Mouse (Mus musculus) kidney, adult 9 months (tissue): ENCODE measurements at regions not wholly inside any gene's neighbourhood (a gene's known extent, or its start where the extent isn't known, plus 50 kb on each side); places are given as distances from the start of the nearest gene placed in this dataset.

Source experiments
- DNase-seq: peaks from one replicate; pipeline ENCODE4 v3.0.0; 2022

DNA sequence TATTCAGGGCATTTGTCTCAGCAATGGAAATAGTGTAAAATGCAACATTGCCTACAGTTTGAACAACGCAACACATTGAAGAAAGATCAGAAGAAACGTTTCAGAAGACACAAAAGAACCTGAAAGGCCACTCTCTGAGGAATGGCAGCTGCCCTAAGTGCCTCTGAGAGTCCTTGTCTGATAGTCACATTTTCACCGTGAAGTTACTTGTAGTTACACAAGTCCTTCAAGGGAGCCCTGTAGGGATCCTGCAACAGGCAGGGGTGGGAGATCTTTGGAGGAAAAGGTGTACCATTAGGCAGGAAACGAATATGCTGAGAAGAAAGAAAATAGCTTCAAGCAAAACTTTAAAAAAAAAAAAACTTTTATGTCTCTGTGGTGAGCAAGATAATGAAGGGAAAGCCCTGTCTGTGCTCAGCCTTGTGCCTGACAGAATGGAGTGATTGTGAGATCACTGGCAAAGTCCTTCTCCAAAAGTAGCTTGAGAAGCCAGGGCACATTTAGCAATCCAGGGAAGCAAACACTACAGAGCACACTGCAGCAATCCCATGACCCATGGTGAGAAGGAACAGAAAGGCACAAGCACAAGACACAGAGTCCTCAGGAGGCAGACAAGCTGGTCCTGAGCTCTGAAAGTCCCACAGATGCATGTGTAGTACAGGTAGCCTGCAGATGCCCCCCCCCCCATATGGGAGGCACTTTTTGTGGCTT lies 112.3 kb upstream of the Tnfaip3 start:
- DNase-seq: no peak

DNA sequence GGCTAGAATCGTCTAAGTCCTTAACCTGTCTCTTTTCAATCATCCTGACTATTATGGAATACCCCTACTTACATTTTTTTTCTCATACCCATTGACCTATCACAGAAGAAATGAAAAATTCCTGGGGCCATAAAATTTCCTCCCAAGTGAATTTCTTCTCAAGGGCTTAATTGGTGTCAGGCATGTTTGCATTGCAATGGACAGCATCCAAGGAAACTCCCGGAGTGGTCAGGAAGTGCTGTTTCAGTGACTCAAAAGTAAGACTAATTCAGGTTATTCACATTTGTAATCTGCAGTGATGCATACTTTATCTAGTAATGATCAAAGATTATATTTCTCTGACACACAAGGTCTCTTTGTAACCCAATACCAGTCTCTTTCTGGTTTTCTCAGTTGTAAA lies 111.5 kb upstream of the Tnfaip3 start:
- no peak for DNase-seq

DNA sequence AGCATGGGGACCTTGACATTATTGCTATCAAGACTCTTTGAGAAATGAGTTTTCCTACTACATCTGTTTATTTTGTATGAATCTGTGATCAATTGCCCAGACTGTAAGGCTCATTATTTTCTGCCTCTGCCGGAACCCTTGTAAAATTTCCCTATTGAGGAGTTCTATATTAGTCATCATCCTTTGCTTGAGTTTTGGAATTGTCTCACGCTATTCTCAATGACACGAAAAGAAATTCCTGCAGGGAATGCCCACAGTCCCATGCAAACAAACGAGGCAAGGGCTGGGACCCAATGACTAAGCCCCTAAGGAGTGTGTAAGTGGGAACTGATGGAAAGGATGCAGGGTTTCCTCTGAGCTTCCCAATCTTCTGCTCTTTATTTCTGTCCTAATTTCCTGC lies 111.0 kb upstream of the Tnfaip3 start:
- no peak for DNase-seq

DNA sequence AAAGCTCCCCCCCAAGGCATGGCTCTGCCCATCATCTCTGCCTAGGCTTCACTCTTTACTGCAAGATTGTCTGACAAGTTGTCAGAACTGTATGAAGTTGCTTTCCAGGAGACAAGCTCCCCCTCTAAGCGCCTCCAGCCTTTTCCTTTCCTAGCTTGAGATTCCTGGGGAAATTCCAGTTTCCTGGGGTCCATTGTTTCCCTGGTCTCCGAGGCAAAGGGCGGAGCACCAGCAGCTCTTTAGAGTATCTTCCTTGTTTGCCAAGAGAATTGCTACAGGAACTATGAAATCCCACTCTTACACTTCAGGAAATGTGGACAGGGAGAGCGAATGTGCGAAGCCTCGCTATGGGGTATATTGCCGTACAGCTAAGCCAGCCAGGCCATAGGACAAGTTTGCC lies 108.2 kb upstream of the Tnfaip3 start:
- peak; percentile 38 for DNase-seq

DNA sequence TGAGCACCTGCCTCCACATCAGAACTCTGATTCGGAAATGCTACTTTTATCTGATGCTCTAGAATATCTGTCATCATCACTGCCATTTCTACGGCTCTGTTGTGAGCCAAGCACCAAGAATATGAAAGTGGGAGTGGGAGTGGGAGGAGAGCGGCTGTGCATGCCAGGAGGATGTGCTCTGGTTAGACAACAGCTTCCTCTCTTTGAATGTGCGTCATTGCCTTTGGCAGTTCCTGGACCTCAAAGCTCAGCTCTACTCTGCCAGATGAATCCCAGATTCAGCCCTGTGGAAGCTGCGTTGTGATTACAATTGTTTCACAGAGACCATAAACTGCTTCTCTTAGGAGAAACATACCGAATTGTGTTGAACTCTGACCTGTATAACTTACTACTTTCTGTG lies 106.8 kb upstream of the Tnfaip3 start:
- peak; percentile 44 for DNase-seq

DNA sequence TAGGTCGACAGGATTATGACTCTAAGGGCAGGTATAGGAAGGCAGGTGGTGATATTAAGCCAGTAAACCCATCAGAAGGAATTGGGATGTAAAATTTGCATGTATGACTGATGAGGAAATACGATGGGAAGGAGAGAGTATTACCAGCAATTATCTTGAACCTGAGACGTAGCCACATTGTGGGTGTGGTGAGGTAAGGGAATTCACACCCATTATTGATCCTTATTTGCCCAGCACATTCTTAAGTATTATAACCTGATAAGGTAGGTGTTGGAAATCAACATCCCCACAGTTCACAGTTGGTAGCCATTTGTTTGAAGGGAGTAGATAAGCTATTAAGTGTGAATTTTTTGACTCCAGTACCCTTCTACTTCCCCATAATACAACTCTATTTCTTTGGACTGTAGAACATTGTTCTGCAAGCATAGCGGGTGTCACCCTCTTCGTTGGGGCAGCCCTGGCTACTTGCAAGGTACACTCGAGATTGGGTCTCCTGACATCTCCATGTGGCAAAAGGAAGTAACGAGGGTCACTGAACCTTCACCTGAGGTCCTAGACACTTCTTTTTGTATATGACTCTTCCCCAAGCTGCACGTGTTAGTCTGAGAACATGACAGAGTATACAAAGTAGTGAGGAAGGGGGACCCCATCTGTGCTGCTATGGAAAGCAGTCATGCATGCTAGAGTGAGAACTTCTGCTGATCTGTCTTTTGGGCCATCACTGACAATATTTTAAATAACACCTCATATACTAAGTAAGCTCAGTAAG lies 104.0 kb upstream of the Tnfaip3 start:
- DNase-seq: no peak

DNA sequence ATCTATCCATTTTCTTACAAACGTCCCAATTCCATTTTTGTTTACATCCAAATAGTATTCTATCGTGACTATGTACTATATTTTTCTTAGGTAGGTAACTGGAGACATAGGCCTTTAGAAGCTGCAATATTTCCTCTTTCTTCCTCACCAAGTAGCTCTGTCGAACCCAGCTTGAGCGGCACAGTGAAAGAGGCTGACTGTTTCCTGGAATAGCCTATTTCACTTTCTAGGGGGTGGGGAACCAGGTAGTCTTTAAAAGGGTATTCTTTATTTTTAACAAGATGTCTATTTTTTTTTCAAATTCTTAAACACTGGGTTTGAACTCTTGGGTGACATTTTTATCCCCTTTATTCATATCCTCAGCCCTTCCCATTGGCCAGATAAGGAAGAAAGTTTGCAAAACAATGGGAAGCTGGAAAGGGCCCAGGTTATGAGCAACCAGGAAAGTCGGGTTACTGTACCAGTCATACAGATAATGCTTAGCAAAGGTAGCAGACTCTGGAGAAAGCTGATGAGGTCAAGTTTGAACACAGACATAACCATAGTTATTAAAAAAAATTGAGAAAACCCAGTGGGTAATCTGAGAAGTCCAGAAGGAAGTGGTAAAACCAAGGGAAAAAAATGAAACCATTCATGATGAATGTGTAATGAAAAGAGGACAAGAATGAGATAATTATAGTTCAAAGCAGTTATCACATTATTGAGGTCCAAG lies 103.3 kb upstream of the Tnfaip3 start:
- no peak for DNase-seq

DNA sequence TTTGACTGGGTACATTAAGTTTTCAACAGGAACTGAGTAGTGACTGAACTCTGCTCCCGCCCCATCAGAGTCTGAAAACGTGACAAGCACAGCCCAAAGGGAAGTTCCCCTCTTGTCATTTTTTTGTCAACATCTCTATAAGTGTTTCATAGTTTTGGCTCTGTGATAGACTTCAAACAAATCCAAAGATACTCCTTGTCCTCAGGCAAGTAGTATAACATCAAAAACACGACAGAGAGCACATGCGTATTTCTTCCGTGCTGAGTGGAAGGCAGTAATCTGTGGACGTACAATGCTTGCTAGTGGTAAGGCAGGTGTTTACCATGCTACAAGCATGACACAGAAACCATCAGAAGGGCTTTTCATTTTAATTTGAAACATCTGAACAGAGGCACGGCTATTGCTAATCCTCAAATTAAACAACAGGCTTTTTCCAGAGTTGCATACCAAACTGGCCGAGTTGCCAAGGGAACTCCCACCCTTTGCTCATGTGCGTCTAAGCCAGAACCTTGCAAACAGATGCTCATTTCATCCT lies 101.7 kb upstream of the Tnfaip3 start:
- no peak for DNase-seq

DNA sequence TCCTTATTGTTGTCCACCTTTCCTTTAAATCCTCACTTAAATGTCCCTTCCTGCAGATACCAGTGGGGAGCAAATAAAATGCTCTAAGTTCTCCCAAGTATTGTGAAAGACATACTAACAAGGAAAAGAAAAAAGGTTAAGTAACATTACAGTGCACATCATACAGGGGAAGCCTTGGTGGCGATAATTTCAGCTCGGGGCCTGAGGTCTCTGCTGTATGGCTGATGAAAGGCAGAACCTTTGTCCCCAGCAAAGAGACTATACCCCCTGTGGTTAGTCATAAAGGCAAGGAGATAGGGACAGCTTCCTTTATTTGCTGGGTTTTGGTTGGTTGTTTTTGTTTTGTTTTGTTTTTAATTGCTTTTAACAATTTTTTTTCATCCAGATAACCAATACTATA lies 97.0 kb upstream of the Tnfaip3 start:
- DNase-seq: no peak

DNA sequence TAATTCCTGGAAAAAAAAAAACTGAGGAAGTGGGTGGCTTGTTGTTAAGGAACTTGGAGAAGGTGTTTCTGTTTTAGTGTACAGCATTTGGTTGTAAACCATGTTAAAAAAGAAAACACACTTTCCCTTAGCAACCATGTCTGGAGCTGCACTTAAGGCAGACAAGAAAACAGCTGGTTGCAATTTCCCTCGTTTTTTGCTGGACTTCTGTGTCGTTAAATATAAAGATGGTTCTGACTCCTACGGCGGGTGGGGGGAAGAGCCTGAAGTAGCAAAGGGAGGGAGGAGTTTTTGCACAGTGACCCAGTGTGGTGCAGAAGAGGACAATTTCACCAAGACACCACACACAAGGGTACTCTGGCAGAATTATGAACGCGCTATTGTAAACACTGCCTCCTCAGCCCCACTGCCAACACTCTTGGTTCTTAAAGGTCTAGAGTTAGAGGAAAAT lies 89.8 kb upstream of the Tnfaip3 start:
- DNase-seq: no peak

DNA sequence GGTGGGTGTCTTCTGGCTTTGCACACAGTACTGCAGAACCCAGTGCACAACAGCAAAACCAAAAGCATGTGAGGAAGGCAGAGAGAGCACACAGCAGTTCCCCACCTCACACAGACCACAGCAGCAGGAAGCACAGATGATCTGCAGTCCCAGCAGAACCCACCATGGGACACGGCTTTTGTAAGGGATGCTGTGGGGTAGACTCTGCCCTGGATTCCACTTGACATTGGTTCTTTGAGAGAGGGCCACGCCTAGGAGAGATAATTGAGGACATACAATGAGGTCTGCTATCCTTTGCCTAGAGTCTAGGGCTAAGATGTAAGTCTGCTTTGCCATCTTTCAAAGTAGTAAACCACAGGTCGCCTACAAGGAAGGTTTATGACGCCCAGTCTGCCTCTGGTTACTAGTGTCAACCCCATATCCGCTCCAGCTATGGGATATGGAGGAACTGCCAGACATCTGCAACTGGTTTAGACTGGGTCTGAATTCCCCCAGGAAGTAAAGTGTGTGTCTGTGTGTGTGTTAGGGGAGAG lies 89.3 kb upstream of the Tnfaip3 start:
- DNase-seq: no peak

DNA sequence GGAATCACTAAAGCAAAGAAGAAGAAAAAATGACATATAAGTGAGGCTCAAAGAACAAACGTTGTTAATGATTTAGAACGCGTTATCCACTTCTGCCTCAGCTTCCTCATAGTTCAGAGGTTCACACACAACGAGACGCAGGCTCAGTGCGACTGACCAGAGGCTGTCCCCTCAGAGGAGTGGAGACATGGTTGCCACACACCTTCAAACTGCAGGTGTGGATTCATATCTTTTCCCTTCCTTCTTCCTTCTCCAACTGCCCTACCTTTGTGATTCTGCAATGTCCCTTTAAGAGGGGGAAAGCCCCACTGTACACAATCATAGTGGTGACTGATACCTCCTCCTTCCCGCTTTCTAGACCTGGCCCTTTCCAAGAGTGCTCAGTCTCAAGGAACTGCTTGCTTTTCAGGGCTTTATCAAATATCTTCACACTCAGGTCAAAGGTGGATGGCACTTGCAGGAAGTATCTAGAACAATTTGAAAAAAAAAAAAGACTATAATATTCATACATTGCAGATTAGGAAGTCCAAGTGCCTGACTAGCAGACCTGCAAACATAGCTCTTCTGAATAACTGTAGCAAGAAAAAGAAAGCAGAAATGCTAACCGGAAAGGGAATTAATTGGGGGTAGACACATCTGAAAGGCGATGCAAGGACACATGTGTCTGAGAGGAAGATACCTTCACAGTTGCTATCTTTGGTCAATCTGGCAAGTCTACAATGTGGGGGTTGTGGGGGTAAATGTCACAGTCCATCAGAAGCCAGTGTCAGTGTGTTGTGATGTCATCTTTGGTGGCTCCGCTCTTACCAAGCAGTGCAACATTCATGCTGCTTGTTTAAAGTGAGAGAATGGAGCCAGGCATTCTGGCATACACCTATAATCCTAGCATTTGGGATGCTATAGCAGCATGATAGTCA lies 84.2 kb upstream of the Tnfaip3 start:
- DNase-seq: no peak

DNA sequence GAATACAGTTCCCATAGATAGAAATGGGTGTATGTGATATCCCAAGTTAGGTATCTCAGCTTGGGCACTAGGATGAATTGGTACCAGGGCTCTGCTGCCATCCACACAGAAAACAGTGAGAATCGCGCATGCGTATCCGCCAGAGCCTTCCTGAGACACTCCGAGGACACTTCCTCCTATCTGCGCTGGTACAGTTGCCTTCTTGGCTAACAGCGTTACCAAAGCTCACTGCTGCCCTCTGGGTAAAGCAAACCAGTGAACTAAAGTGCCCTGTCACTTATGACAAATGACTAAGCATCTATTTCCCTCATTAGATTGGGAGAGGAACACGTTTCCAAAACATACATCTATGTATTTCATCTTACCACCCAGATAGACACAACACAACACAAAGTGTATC lies 78.8 kb upstream of the Tnfaip3 start:
- DNase-seq: peak; percentile 76

DNA sequence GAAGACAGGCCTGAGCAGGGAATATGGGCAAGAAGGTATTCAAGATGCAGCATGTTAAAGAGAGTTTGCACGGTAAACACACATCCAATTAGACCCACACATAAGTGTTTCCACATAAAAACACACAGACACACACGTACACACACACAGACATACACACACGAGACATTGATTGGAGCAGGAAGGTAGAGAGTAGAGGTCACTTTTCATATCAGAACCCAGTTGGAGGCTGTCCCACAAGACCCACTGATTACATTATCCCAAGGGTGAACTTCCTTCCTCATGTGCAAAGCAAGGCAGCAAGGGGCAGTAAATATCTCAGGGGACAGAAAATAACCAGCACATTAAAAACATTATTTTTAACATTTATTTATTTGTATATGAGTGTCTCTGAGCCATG lies 78.2 kb upstream of the Tnfaip3 start:
- no peak for DNase-seq

DNA sequence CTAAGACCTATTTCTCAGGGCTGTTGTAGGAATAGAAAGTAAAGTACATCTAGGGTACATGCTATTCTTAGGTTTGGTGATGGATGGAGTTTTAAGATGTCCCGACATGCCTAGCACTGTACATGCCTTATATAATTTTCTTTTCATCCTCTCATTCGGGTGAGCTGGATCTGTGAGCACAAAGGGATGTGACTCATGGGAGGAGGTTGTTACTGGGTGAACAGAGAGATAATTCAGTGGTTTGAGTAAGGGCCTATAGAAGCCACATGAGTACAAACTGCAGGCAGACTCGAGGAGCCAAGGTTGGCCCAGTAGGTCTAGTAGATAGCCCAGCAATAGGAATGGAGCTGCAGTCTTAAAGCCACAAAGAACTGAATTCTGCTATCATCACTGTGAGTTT lies 76.5 kb upstream of the Tnfaip3 start:
- no peak for DNase-seq

DNA sequence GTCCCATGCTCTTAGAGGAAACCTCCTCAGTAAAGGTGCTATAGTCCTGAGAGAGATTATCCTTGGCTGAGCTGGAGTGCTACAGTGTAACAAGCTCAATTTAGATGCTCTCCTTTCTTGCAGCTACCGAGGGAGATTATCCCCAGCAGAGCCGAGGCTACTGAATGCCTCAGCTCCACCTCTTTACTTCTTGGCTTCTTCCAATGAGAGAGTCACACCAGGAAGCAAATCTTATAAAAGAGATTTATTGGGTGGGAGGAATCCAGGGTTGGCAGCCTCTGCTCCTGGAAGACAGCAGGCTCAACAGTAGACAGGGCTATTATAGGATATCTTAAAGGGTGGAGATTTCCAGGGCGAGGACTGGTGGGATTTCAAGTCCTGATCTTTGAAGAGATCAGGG lies 75.7 kb upstream of the Tnfaip3 start:
- no peak for DNase-seq

DNA sequence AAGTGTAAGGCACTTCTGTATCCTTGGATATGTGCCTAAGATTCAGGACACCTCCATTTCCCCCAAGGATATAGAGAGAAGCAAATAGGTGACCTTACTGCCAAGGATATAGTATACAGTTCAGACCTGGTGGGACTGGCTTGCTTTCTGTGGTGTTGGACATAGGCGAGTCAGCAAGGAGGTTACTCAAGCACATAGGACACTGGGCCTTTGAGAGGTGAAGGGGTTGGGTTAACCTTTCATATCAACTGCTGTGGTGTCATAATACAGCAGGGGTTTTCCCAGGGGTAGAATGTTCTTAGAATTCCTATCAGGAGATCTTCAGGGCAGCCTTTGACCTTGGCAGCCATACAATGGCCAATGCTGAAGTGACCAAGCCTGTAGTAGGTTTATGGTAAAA lies 71.5 kb upstream of the Tnfaip3 start:
- no peak for DNase-seq

DNA sequence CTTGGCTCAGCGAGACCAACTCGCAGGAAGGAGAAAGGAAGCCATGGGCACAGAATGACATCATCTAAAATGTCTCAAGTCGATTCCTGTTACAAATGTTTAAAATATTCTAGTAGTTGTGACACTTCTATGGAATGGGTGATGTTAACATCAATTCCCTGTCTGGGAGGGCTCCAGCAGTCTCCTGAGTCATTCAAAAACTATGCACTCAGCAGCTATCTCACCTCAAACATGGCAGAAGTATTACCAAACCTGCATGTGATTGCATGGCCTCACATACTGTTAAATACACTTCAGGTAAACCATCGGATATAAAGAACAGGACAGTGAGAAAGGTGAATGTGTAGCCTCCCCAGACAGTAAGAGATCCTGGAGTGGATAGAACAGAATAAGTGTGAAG lies 66.7 kb upstream of the Tnfaip3 start:
- no peak for DNase-seq

DNA sequence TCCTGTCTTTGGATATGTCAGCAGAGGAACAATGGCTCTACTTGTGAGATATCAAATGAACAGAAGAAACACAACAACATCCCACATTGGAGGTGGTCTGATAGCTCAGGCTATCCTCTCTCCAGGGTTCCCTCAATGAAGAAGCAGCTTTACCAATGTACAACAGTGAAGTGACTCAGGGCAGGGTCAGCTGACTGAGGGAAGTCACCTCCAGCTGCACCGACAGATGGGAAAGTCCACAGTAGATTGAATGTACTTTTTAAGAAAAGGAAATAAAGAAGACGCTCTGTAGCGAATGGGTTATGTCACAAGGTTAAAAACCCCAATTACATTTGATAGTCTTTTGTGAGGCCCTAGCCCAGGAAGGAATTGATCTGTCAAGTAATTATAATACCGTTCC lies 62.6 kb upstream of the Tnfaip3 start:
- DNase-seq: no peak

DNA sequence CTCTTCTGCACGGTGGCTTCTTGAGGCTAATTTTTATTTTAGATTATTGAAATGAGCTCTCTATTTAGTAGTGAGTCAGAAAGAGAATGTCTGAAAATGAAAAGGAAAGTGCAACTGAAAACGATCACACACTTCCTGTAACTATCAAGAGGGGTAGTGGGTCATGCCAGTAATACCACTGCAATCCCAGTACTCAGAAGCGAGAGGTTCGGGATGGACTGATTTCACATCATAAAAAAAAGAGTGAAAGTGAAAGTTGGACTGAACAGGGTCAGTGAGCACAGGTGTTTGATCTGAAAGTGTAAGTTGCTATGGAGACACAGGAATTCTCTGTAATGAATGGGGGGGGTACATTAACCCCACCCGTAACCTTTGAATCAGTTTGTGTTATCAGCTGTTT lies 52.9 kb upstream of the Tnfaip3 start:
- DNase-seq: no peak

DNA sequence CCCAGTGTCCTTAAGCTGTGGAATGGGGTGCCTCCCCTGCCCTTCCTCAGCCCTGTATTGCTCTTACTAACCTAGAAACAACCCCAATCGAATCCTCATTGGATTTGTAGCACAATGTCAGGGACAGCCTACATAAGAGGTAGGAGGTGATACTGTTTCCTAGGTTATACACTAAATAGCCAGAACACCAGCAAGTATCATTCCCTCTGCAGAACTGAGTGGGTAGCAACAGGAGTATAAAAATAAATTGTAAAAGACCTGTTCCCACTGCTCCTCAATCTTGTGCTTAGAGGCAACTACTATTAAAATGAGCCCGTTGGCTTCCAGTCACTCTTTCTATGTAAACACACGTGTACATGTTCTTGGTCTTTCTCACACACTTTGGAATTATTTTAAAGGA lies 52.2 kb upstream of the Tnfaip3 start:
- no peak for DNase-seq

DNA sequence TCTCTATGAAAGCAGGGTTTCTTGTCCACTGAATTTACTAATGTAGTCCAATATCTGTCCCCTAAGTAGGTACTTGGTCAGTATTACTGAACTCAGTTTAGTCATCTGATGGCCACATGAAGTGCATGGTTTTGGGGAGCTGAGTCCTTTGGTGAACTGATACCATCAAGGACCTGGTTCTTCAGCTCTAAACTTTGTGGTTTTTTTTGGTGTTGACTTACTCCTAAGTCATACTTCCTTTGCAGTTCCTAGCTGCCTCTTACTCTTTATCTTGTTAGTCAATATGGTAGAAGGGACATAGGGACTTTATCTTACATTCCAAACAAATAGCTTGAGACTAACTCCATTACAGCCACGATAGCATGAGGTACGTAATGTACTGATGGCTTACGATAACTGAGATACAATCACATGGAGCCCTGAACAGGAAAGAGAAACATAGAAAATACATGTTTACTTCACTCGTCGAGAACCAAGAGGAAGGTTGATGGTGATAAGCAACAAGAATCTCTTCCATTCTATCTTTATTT lies 51.4 kb upstream of the Tnfaip3 start:
- no peak for DNase-seq
